Mouse (Mus musculus): Measurements from ENCODE around the gene Heatr9. TPM values are rescaled to one million over a fixed set of nuclear protein-coding genes. Genes with fewer than 3 reads are reported as not detected.

Heatr9 gene
- polyA plus RNA-seq, 1 experiment from 2014 or later: not detected

- H3K4me2 ChIP-seq (ENCODE audit: low read depth, low read length): no peak overlapping the region
- no peak overlapping the region for H3K9ac ChIP-seq (ENCODE audit: low read length)
- H3K27ac ChIP-seq (ENCODE audit: low read length): no peak overlapping the region
- no peak overlapping the region for H3K4me3 ChIP-seq (ENCODE audit: low read length)
- H3K27me3 ChIP-seq (ENCODE audit: control insufficient read depth, insufficient read depth, low read depth, low read length): no peaks in the 10 kb centered on the region
- H3K36me3 ChIP-seq (ENCODE audit: control insufficient read depth, insufficient read depth, low read length): no peaks in the 10 kb centered on the region
- no peaks in the 10 kb centered on the region for H3K9me3 ChIP-seq (ENCODE audit: control insufficient read depth, low read length)
- H3K4me1 ChIP-seq (replicated peaks; ENCODE audit: control insufficient read depth, insufficient read depth, low read length): peaks cover 9% of the 10 kb centered on the region
- 55% methylated on average over 3 of the region's 3 CpGs for WGBS
- no peak for ATAC-seq (ENCODE audit: low read depth)
These were observed 14.9 kb upstream of the Heatr9 start for GRCm38 (mm10) chr11:83536831-83537230.

GRCm38 (mm10) chr11:83534609-83535423, 12.8 kb upstream of the Heatr9 start:
- peak; percentile 91 for ATAC-seq (ENCODE audit: low read depth)
- 22% methylated on average over 13 of the region's 13 CpGs for WGBS
- H3K9ac ChIP-seq (ENCODE audit: low read length): no peak overlapping the region
- no peak overlapping the region for H3K27ac ChIP-seq (ENCODE audit: low read length)
- peak overlapping the region; percentile 37 for H3K4me2 ChIP-seq (ENCODE audit: low read depth, low read length)
- H3K4me1 ChIP-seq (replicated peaks; ENCODE audit: control insufficient read depth, insufficient read depth, low read length): peaks cover 9% of the 10 kb centered on the region
- H3K27me3 ChIP-seq (ENCODE audit: control insufficient read depth, insufficient read depth, low read depth, low read length): no peaks in the 10 kb centered on the region
- H3K9me3 ChIP-seq (ENCODE audit: control insufficient read depth, low read length): no peaks in the 10 kb centered on the region
- H3K4me3 ChIP-seq (ENCODE audit: low read length): peak overlapping the region; percentile 20
- no peaks in the 10 kb centered on the region for H3K36me3 ChIP-seq (ENCODE audit: control insufficient read depth, insufficient read depth, low read length)

- H3K27me3 ChIP-seq (ENCODE audit: control insufficient read depth, insufficient read depth, low read depth, low read length): no peaks in the 10 kb centered on the region
- WGBS: 80% methylated on average over 8 of the region's 8 CpGs
- H3K36me3 ChIP-seq (ENCODE audit: control insufficient read depth, insufficient read depth, low read length): no peaks in the 10 kb centered on the region
- no peak for ATAC-seq (ENCODE audit: low read depth)
- H3K9me3 ChIP-seq (ENCODE audit: control insufficient read depth, low read length): no peaks in the 10 kb centered on the region
- peak overlapping the region; percentile 20; the same call in 1 of the 2 replicates for H3K4me3 ChIP-seq (ENCODE audit: low read length)
- H3K27ac ChIP-seq (ENCODE audit: low read length): no peak overlapping the region
- peak overlapping the region; percentile 37 for H3K4me2 ChIP-seq (ENCODE audit: low read depth, low read length)
- no peak overlapping the region for H3K9ac ChIP-seq (ENCODE audit: low read length)
- peaks cover 9% of the 10 kb centered on the region for H3K4me1 ChIP-seq (replicated peaks; ENCODE audit: control insufficient read depth, insufficient read depth, low read length)
These were observed 12.2 kb upstream of the Heatr9 start for GRCm38 (mm10) chr11:83534143-83534542.

GRCm38 (mm10) chr11:83533192-83533591, 11.2 kb upstream of the Heatr9 start:
- Histone ChIP-seq H3K27me3 (ENCODE audit: control insufficient read depth, insufficient read depth, low read depth, low read length) (no peaks in the 10 kb centered on the region), H3K4me3 (ENCODE audit: low read length) (no peak overlapping the region), H3K9me3 (ENCODE audit: control insufficient read depth, low read length) (no peaks in the 10 kb centered on the region), H3K4me1 (replicated peaks; ENCODE audit: control insufficient read depth, insufficient read depth, low read length) (peaks cover 9% of the 10 kb centered on the region), H3K27ac (ENCODE audit: low read length) (no peak overlapping the region), H3K9ac (ENCODE audit: low read length) (no peak overlapping the region), H3K36me3 (ENCODE audit: control insufficient read depth, insufficient read depth, low read length) (no peaks in the 10 kb centered on the region), H3K4me2 (ENCODE audit: low read depth, low read length) (no peak overlapping the region)
- ATAC-seq (ENCODE audit: low read depth): no peak
- 84% methylated on average over 1 of the region's 1 CpGs for WGBS

- H3K4me1 ChIP-seq (replicated peaks; ENCODE audit: control insufficient read depth, insufficient read depth, low read length): peaks cover 9% of the 10 kb centered on the region
- H3K9ac ChIP-seq (ENCODE audit: low read length): no peak within 1 kb of the TSS
- H3K27me3 ChIP-seq (ENCODE audit: control insufficient read depth, insufficient read depth, low read depth, low read length): no peaks in the 10 kb centered on the region
- no peak within 1 kb of the TSS for H3K4me3 ChIP-seq (ENCODE audit: low read length)
- H3K4me2 ChIP-seq (ENCODE audit: low read depth, low read length): no peak within 1 kb of the TSS
- no peak for ATAC-seq (ENCODE audit: low read depth)
- no peaks in the 10 kb centered on the region for H3K9me3 ChIP-seq (ENCODE audit: control insufficient read depth, low read length)
- no peak within 1 kb of the TSS for H3K27ac ChIP-seq (ENCODE audit: low read length)
- H3K36me3 ChIP-seq (ENCODE audit: control insufficient read depth, insufficient read depth, low read length): no peaks in the 10 kb centered on the region
- 86% methylated on average over 5 of the region's 5 CpGs for WGBS
These were observed 8.4 kb upstream of the Heatr9 start, which contains the start of gene Ccl5 for GRCm38 (mm10) chr11:83530360-83530759. TSS of gene Ccl5 (minus strand) at chr11:83530518.

GRCm38 (mm10) chr11:83529024-83529423, 7.0 kb upstream of the Heatr9 start:
- H3K4me2 ChIP-seq (ENCODE audit: low read depth, low read length): no peak overlapping the region
- no peaks in the 10 kb centered on the region for H3K9me3 ChIP-seq (ENCODE audit: control insufficient read depth, low read length)
- H3K27me3 ChIP-seq (ENCODE audit: control insufficient read depth, insufficient read depth, low read depth, low read length): no peaks in the 10 kb centered on the region
- no peak overlapping the region for H3K27ac ChIP-seq (ENCODE audit: low read length)
- no peak overlapping the region for H3K4me3 ChIP-seq (ENCODE audit: low read length)
- peaks cover under 1% of the 10 kb centered on the region; the same call in 1 of the 2 replicates for H3K4me1 ChIP-seq (replicated peaks; ENCODE audit: control insufficient read depth, insufficient read depth, low read length)
- ATAC-seq (ENCODE audit: low read depth): no peak
- WGBS: 68% methylated on average over 12 of the region's 12 CpGs
- H3K9ac ChIP-seq (ENCODE audit: low read length): no peak overlapping the region
- H3K36me3 ChIP-seq (ENCODE audit: control insufficient read depth, insufficient read depth, low read length): no peaks in the 10 kb centered on the region

GRCm38 (mm10) chr11:83518371-83518770, 3.6 kb downstream of the Heatr9 start:
- Histone ChIP-seq H3K9me3 (ENCODE audit: control insufficient read depth, low read length) (no peaks in the 10 kb centered on the region), H3K4me2 (ENCODE audit: low read depth, low read length) (no peak overlapping the region), H3K4me1 (replicated peaks; ENCODE audit: control insufficient read depth, insufficient read depth, low read length) (no peaks in the 10 kb centered on the region), H3K36me3 (ENCODE audit: control insufficient read depth, insufficient read depth, low read length) (no peaks in the 10 kb centered on the region), H3K27me3 (ENCODE audit: control insufficient read depth, insufficient read depth, low read depth, low read length) (no peaks in the 10 kb centered on the region), H3K27ac (ENCODE audit: low read length) (no peak overlapping the region), H3K9ac (ENCODE audit: low read length) (no peak overlapping the region), H3K4me3 (ENCODE audit: low read length) (no peak overlapping the region)
- ATAC-seq (ENCODE audit: low read depth): no peak
- 64% methylated on average over 6 of the region's 6 CpGs for WGBS

- ATAC-seq (ENCODE audit: low read depth): no peak
- Histone ChIP-seq H3K27ac (ENCODE audit: low read length) (no peak overlapping the region), H3K9me3 (ENCODE audit: control insufficient read depth, low read length) (no peaks in the 10 kb centered on the region), H3K4me1 (replicated peaks; ENCODE audit: control insufficient read depth, insufficient read depth, low read length) (no peaks in the 10 kb centered on the region), H3K9ac (ENCODE audit: low read length) (no peak overlapping the region), H3K4me3 (ENCODE audit: low read length) (no peak overlapping the region), H3K36me3 (ENCODE audit: control insufficient read depth, insufficient read depth, low read length) (no peaks in the 10 kb centered on the region), H3K4me2 (ENCODE audit: low read depth, low read length) (no peak overlapping the region), H3K27me3 (ENCODE audit: control insufficient read depth, insufficient read depth, low read depth, low read length) (no peaks in the 10 kb centered on the region)
These were observed 4.8 kb downstream of the Heatr9 start for GRCm38 (mm10) chr11:83517153-83517552.

- Histone ChIP-seq H3K4me3 (ENCODE audit: low read length) (no peak overlapping the region), H3K9ac (ENCODE audit: low read length) (no peak overlapping the region), H3K4me2 (ENCODE audit: low read depth, low read length) (no peak overlapping the region), H3K27me3 (ENCODE audit: control insufficient read depth, insufficient read depth, low read depth, low read length) (no peaks in the 10 kb centered on the region), H3K9me3 (ENCODE audit: control insufficient read depth, low read length) (no peaks in the 10 kb centered on the region), H3K36me3 (ENCODE audit: control insufficient read depth, insufficient read depth, low read length) (peaks cover 18% of the 10 kb centered on the region), H3K4me1 (replicated peaks; ENCODE audit: control insufficient read depth, insufficient read depth, low read length) (no peaks in the 10 kb centered on the region), H3K27ac (ENCODE audit: low read length) (no peak overlapping the region)
- no peak for ATAC-seq (ENCODE audit: low read depth)
These were observed 12.5 kb downstream of the Heatr9 start for GRCm38 (mm10) chr11:83509521-83509920.
